Mouse (Mus musculus) intestine, embryonic 16.5 days (tissue): ENCODE measurements at regions not wholly inside any gene's neighbourhood (a gene's known extent, or its start where the extent isn't known, plus 50 kb on each side); places are given as distances from the start of the nearest gene placed in this dataset.
A peak's percentile ranks its signal among the peaks of the same experiment; 100 is the strongest.

Source experiments
- ATAC-seq: fragments of 200-750 bp; cut with Nextera tagmentation; 2 replicates; pipeline ENCODE4 v1.8.0; 2017; ENCODE audit warnings: moderate TSS enrichment, moderate library complexity
- H3K27ac ChIP-seq: fragments of 300-500 bp; sonication (generic); 2 replicates; pipeline ENCODE4 v1.5.1; 2014; ENCODE audit warnings: mild to moderate bottlenecking, low read length
- H3K27me3 ChIP-seq: fragments of 300-500 bp; sonication (generic); replicated peaks from 2 replicates; pipeline ENCODE4 v1.6.1; 2014; ENCODE audit warnings: low read length, control low read depth, mixed read lengths; ENCODE audit not compliant: control insufficient read depth, insufficient read depth
- H3K36me3 ChIP-seq: fragments of 300-500 bp; sonication (generic); 2 replicates; pipeline ENCODE4 v1.6.1; 2014; ENCODE audit warnings: low read length, control low read depth; ENCODE audit not compliant: control insufficient read depth, insufficient read depth
- H3K4me1 ChIP-seq: fragments of 300-500 bp; sonication (generic); 2 replicates; pipeline ENCODE4 v1.6.1; 2014; ENCODE audit warnings: low read length, control low read depth, mixed read lengths; ENCODE audit not compliant: control insufficient read depth, insufficient read depth
- H3K4me2 ChIP-seq: fragments of 300-500 bp; sonication (generic); 2 replicates; pipeline ENCODE4 v1.6.1; 2014; ENCODE audit warnings: low read depth, low read length, control low read depth
- H3K4me3 ChIP-seq: fragments of 300-500 bp; sonication (generic); 2 replicates; pipeline ENCODE4 v1.5.1; 2014; ENCODE audit warnings: mild to moderate bottlenecking, low read length
- H3K9ac ChIP-seq: fragments of 300-500 bp; sonication (generic); 2 replicates; pipeline ENCODE4 v1.6.1; 2014; ENCODE audit warnings: low read depth, low read length
- H3K9me3 ChIP-seq: fragments of 300-500 bp; sonication (generic); 2 replicates; pipeline ENCODE4 v1.6.1; 2016; ENCODE audit warnings: low read length, control low read depth; ENCODE audit not compliant: control insufficient read depth
- WGBS: fragments of 180-500 bp; shearing (Covaris S2); extraction: QIAGEN DNeasy Blood & Tissue Kit; methylation state at CpG from one replicate; pipeline ENCODE4 v1.1.7; 2014; 5-methylcytosine and 5-hydroxymethylcytosine counted together

DNA sequence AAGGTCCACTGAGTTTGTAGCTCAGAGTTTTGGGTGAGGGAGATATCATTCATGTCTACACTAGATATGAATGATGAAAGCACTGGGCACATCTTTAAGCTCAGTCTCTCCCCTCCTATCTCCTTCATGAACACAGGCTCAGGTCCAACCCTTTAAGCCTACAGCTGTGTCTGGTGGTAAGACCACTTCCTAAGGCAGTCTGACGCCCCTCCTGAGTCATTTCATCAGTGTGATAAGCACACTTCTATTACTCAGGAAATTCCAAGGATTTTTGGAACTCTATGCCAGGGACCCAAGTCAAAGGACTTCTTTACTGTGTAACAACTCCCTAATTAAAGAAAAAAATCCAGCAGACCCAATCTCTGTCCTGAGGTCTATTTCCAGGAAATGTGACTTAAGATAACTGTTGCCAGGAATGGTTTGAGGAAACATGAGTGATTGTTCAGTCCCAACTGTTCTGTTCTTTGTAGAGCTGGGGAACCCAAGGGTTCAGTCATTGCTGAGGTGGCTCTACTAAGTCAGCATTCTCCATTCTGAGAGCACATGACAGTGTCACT is 391.1 kb upstream of the Gm10131 start:
- 54% methylated on average over 1 of the region's 1 CpGs for WGBS
- no peak for ATAC-seq
- no peak overlapping the region for H3K9ac ChIP-seq

DNA sequence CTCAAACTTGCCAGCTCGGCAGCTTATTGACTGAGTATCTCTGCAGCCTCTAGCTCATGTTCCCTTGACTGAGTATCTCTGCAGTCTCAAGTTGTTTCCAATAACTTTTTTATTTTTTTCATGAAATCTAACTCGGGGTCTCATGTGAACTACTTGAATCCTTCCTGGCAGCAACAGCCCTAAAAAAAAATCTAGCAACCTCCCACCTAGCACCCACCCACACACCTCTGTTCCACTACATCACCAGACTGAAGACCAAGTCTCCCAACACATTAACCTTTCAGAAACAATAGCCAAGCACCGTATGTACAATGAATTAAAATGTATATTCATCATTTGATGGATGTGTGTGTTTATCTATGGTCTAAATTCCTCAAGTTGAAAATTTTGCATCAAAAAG is 387.7 kb upstream of the Gm10131 start:
- H3K4me3 ChIP-seq = no peak overlapping the region
- H3K27me3 ChIP-seq = no peaks in the 10 kb centered on the region
- H3K27ac ChIP-seq = no peak overlapping the region
- 73% methylated on average over 3 of the region's 3 CpGs for WGBS
- no peak for ATAC-seq
- no peak overlapping the region for H3K4me2 ChIP-seq
- no peaks in the 10 kb centered on the region for H3K36me3 ChIP-seq
- H3K9me3 ChIP-seq = no peaks in the 10 kb centered on the region
- no peak overlapping the region for H3K9ac ChIP-seq
- H3K4me1 ChIP-seq = no peaks in the 10 kb centered on the region

More for the DNA sequence above, 391.1 kb upstream of the Gm10131 start:
- no peaks in the 10 kb centered on the region for H3K9me3 ChIP-seq
- H3K4me3 ChIP-seq = no peak overlapping the region
- no peak overlapping the region for H3K27ac ChIP-seq
- no peak overlapping the region for H3K4me2 ChIP-seq
- no peaks in the 10 kb centered on the region for H3K27me3 ChIP-seq
- no peaks in the 10 kb centered on the region for H3K36me3 ChIP-seq
- peaks cover 4% of the 10 kb centered on the region for H3K4me1 ChIP-seq

GRCm38 (mm10) chr8:34496751-34497150 is 385.2 kb upstream of the Gm10131 start:
- H3K27ac ChIP-seq = no peak overlapping the region
- 91% methylated on average over 4 of the region's 4 CpGs for WGBS
- H3K27me3 ChIP-seq = no peaks in the 10 kb centered on the region
- no peak overlapping the region for H3K4me2 ChIP-seq
- H3K9me3 ChIP-seq = no peaks in the 10 kb centered on the region
- H3K9ac ChIP-seq = no peak overlapping the region
- ATAC-seq = no peak
- H3K4me1 ChIP-seq = no peaks in the 10 kb centered on the region
- no peak overlapping the region for H3K4me3 ChIP-seq
- H3K36me3 ChIP-seq = no peaks in the 10 kb centered on the region

GRCm38 (mm10) chr8:34495974-34496373 is 384.4 kb upstream of the Gm10131 start:
- 76% methylated on average over 4 of the region's 4 CpGs for WGBS
- Histone ChIP-seq H3K36me3 (no peaks in the 10 kb centered on the region), H3K9me3 (no peaks in the 10 kb centered on the region), H3K27ac (no peak overlapping the region), H3K9ac (no peak overlapping the region), H3K4me1 (no peaks in the 10 kb centered on the region), H3K4me2 (no peak overlapping the region), H3K4me3 (no peak overlapping the region), H3K27me3 (no peaks in the 10 kb centered on the region)
- ATAC-seq = no peak

DNA sequence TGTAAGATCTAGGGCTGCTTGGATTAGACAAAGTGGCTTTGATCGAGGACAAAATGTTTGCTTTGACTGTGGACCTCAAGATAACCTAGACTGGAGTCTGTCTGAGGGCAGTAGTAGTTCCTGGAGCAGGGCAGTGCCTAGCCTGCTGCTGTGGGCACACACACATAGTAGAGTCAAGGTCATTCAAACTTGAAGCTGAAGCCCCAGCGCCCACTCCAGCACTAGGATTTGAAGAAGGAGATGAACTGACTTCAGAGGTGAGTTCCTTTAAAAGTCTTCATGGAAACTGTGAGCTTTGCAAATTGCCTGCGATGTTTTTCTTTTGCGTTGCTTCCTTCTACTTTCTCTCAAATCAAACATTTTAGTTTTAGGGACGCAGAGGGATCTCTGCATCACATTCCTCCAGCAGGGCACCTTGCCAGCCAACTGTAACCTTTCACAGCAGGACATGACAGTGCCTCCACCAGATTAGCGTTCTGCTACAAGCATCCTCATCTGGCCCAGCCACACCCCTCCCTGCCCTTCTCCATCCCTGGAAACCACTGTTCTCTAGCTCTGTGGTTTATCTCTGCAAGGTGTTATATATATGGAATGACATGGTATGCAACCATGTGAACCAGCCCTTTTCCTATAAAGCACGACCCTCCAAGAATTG is 377.3 kb upstream of the Gm10131 start:
- no peak overlapping the region for H3K4me3 ChIP-seq
- ATAC-seq = no peak
- WGBS = 59% methylated on average over 7 of the region's 7 CpGs
- H3K9me3 ChIP-seq = no peaks in the 10 kb centered on the region
- H3K9ac ChIP-seq = no peak overlapping the region
- no peaks in the 10 kb centered on the region for H3K27me3 ChIP-seq
- H3K4me2 ChIP-seq = no peak overlapping the region
- H3K36me3 ChIP-seq = no peaks in the 10 kb centered on the region
- H3K4me1 ChIP-seq = no peaks in the 10 kb centered on the region
- H3K27ac ChIP-seq = no peak overlapping the region

DNA sequence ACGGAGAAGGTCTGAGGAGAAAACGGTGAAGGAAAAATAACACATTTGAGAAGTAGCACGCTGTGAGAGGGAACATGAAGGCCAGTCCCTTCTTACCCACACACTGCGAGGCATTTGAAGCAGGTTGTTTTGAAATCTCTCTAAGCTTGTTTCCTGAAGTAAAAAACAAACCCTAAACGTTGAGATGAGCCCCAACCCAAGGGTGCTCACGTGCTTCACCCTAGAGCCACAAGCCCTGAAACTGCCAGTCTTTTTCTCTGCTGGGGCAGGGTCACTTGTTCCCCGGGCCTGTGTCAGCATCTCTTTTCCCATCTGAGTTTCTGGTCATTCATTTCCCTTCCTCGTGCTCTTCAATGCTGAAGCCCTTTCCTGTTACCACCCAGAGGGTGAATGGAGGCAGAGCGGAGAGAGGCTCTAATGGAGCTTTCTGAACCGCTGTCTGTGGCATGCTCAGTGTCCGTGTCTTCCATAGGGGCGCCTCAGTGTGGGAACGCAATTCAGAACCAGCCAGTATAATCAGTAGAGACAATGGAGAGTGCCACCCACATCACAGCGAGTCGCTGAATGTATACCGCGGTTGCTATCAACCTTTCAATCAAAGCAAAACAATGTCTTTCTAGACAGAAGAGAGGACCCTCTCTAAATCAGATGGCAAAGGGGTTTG is 375.0 kb upstream of the Gm10131 start:
- Histone ChIP-seq H3K4me1 (no peaks in the 10 kb centered on the region), H3K9ac (no peak overlapping the region), H3K36me3 (no peaks in the 10 kb centered on the region), H3K4me3 (no peak overlapping the region), H3K9me3 (no peaks in the 10 kb centered on the region), H3K27ac (no peak overlapping the region), H3K4me2 (no peak overlapping the region), H3K27me3 (no peaks in the 10 kb centered on the region)
- WGBS = 73% methylated on average over 17 of the region's 17 CpGs
- no peak for ATAC-seq

- 94% methylated on average over 9 of the region's 9 CpGs for WGBS
- no peak overlapping the region for H3K4me2 ChIP-seq
- no peak overlapping the region for H3K27ac ChIP-seq
- H3K27me3 ChIP-seq = no peaks in the 10 kb centered on the region
- H3K9me3 ChIP-seq = no peaks in the 10 kb centered on the region
- no peaks in the 10 kb centered on the region for H3K4me1 ChIP-seq
- no peak overlapping the region for H3K9ac ChIP-seq
- no peaks in the 10 kb centered on the region for H3K36me3 ChIP-seq
- no peak for ATAC-seq
- H3K4me3 ChIP-seq = no peak overlapping the region
Measured at GRCm38 (mm10) chr8:34485905-34486304, 374.4 kb upstream of the Gm10131 start.

DNA sequence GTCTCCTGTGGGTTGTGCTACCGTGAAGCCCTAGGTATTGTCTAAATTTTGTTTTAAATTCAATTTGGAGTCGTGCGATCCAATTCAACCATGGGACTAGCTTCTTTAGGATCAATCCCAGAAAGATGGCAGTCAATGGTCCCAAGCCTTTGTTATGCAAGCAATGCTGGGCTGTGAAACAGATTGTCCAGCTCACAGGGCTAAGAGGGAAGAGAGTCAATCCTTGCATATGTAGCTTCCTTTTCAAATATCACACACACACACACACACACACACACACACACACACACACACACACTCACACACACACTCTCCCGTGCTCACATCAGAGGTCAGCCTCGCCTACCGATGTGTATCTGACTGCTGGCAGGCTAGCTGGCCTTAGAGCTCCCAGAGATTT is 373.8 kb upstream of the Gm10131 start:
- no peak overlapping the region for H3K4me2 ChIP-seq
- H3K27ac ChIP-seq = no peak overlapping the region
- H3K4me1 ChIP-seq = no peaks in the 10 kb centered on the region
- 74% methylated on average over 6 of the region's 6 CpGs for WGBS
- H3K9me3 ChIP-seq = no peaks in the 10 kb centered on the region
- H3K9ac ChIP-seq = no peak overlapping the region
- H3K4me3 ChIP-seq = no peak overlapping the region
- no peaks in the 10 kb centered on the region for H3K36me3 ChIP-seq
- no peak for ATAC-seq
- no peaks in the 10 kb centered on the region for H3K27me3 ChIP-seq

GRCm38 (mm10) chr8:34484551-34485335 is 373.2 kb upstream of the Gm10131 start:
- H3K9me3 ChIP-seq = no peaks in the 10 kb centered on the region
- WGBS = 63% methylated on average over 6 of the region's 6 CpGs
- peak; percentile 62; the same call in 1 of the 2 replicates for ATAC-seq

More at GRCm38 (mm10) chr8:34484551-34485335, 373.2 kb upstream of the Gm10131 start:
- Histone ChIP-seq H3K27me3 (no peaks in the 10 kb centered on the region), H3K9ac (no peak overlapping the region), H3K27ac (no peak overlapping the region), H3K4me2 (no peak overlapping the region), H3K36me3 (no peaks in the 10 kb centered on the region), H3K4me1 (no peaks in the 10 kb centered on the region), H3K4me3 (no peak overlapping the region)
